Mouse (Mus musculus) brown adipose tissue, adult 24 weeks (tissue): ENCODE data around the gene Rnf227. TPM values are rescaled to one million over a fixed set of nuclear protein-coding genes. Genes with fewer than 3 reads are reported as not detected.
"Not testable (repeated sequence)": the region's sequence is repeated elsewhere in the genome, so short reads cannot be mapped to it uniquely, and the experiment has no call there.

Experiments used
- H3K27ac ChIP-seq: fragments of 200-500 bp; replicated peaks from 2 replicates; pipeline ENCODE4 v1.5.1; 2012; ENCODE audit warnings: low read depth, mild to moderate bottlenecking, low read length
- H3K4me1 ChIP-seq: fragments of 200-500 bp; 2 replicates; pipeline ENCODE4 v1.6.1; 2012; ENCODE audit warnings: low read length, mixed read lengths; ENCODE audit not compliant: control insufficient read depth, insufficient read depth, insufficient read length
- H3K4me3 ChIP-seq: fragments of 200-500 bp; 2 replicates; pipeline ENCODE4 v1.5.1; 2012; ENCODE audit warnings: low read depth, mild to moderate bottlenecking, low read length, moderate library complexity; ENCODE audit not compliant: insufficient read depth
- polyA plus RNA-seq: library from polyadenylated mRNA; stranded (reverse); fragments of >200 nt; gene quantifications from 2 replicates; pipeline ENCODE4 v1.2.4, GENCODE M21; 2012; ENCODE audit not compliant: missing spikeins, insufficient read depth, insufficient read length

The Rnf227 gene
- 2.8 TPM in 1 of 2 replicates, not detected in the other for polyA plus RNA-seq

GRCm38 (mm10) chr11:69340161-69341131 is at the start of gene Rnf227:
TSS of gene Rnf227 (plus strand) at chr11:69340461.
- Histone ChIP-seq H3K27ac (no peak within 1 kb of the TSS), H3K4me1 (peaks cover 10% of the 10 kb centered on the region), H3K4me3 (peak within 1 kb of the TSS; percentile 88)

DNA sequence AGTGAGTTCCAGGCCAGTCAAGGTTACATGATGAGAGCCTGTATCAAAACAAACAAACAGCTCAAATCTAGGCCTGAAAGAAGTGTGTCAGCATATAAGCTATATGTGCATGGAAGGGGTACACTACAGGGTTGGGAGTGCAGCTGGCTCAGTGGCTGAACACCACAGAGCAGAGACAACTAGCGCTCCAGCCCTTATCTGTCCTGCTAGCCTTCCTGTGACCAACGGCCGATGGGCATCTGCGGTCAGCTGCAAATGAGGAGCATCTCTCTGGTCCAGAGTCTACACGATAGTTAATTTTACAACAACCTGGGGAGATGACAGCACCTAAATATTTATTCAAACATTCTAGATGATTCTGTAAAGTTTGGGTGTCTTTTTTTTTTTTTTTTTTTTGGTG is 49.1 kb upstream of the Rnf227 start:
- Histone ChIP-seq H3K4me3 (no peak overlapping the region), H3K27ac (no peak overlapping the region), H3K4me1 (no peaks in the 10 kb centered on the region)

DNA sequence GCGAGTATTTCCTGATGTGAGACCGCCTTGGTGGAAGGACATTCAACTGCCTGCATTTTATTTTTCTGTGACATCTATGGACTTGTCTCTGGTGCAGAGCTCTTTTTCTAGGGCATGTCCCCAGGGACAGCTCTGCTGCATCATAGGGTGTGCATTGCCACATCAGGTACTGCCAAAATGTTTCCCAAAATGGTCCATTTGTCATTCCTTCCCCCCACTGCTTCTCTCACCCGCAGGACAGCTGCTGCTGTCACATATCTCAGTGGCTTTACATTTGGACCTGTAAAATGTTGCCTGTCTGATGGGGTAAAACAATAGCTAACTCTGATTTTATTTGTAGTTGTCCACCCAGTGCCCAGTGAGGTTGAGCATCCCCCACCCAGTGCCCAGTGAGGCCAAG is 45.0 kb upstream of the Rnf227 start:
- no peaks in the 10 kb centered on the region for H3K4me1 ChIP-seq
- H3K27ac ChIP-seq, result no peak overlapping the region
- no peak overlapping the region for H3K4me3 ChIP-seq

DNA sequence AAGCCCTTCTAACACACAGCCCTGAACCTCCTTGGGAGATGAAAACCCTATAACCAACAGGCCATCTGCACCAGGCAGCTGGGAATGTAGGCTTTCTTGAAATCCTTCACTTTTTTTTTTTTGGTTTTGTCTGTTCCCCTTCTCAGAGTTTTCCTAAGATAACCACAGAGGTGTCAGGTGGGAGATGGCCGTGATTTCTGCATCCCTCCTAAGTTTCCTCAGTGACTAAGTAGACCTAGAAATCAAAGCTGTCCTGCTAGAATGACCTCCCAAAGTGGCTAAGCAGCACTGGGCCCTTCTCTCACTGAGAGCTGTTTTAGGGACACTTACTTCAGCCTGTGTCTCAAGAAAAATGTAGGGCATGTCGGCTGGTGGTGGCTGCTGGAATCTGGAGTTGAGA is 42.5 kb upstream of the Rnf227 start:
- no peaks in the 10 kb centered on the region for H3K4me1 ChIP-seq
- H3K4me3 ChIP-seq, result no peak overlapping the region
- no peak overlapping the region for H3K27ac ChIP-seq

DNA sequence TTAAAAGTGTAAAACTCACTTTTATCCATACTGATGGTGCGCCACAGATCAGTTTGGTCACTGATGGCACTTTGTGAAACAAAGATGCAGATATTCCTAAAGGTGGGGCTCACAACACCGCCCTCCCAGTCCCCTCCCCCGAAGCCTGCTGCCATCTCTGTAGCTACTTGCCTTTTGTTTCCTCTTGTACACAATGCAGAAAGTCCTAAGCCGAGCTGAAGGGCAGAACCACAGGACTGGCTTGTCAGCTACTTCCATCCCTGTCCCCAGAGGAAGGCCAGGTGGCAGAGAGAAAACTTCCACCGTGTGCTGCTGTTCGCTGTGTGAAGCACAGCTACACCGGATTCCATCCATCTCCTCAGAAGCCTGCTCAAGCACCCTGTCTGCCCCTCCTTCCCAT is 42.0 kb upstream of the Rnf227 start:
- no peaks in the 10 kb centered on the region for H3K4me1 ChIP-seq
- no peak overlapping the region for H3K27ac ChIP-seq
- no peak overlapping the region for H3K4me3 ChIP-seq

- Histone ChIP-seq H3K4me3 (no peak overlapping the region), H3K4me1 (no peaks in the 10 kb centered on the region), H3K27ac (no peak overlapping the region)
Measured at GRCm38 (mm10) chr11:69302817-69303216, 37.4 kb upstream of the Rnf227 start.

GRCm38 (mm10) chr11:69305291-69305690 is 35.0 kb upstream of the Rnf227 start:
- Histone ChIP-seq H3K4me3 (no peak overlapping the region), H3K4me1 (no peaks in the 10 kb centered on the region), H3K27ac (no peak overlapping the region)

DNA sequence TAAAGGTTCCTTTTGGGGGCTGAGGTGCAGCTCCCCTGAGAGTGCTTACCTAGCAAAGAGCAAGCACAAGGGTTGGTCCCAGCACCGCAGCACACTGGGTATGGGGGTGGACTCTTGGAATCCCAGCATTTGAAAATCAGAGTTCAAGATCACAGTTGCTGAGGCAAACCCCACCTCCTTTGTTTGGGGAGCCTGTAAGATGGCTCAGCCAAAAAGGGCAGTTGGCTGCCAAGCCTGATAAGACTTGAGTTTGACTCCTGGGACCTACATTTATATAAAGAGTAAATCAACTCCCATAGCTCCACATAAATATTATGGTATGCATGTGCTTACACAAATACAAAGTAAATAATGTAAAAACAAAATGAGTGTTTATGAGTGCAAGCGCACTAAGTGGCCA is 34.2 kb upstream of the Rnf227 start:
- Histone ChIP-seq H3K4me1 (no peaks in the 10 kb centered on the region), H3K4me3 (no peak overlapping the region), H3K27ac (no peak overlapping the region)

DNA sequence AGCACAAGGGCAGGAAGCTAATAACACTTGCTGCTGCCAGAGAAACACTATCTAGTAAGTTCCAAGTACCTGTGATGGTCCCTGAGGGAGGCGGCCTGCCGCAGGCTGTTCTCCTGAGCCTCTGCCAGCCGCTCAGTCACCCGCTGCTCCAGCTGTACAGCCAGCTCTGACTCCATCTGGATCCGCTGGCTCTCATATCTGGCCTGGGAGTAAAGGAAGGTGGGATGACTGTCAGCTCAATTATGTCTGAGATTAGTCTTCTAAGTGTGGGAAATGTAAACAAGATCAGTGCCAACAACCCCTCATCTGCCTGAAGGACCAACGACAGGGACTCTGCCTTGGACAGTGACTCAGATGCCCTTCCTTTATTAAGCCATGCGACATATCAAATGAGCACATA is 29.0 kb upstream of the Rnf227 start:
- no peak overlapping the region for H3K4me3 ChIP-seq
- H3K4me1 ChIP-seq, result no peaks in the 10 kb centered on the region
- H3K27ac ChIP-seq, result no peak overlapping the region

- no peak overlapping the region for H3K4me3 ChIP-seq
- H3K27ac ChIP-seq, result no peak overlapping the region
- H3K4me1 ChIP-seq, result no peaks in the 10 kb centered on the region
Measured at GRCm38 (mm10) chr11:69316361-69316760, 23.9 kb upstream of the Rnf227 start.

GRCm38 (mm10) chr11:69318000-69318399 is 22.3 kb upstream of the Rnf227 start:
- H3K4me3 ChIP-seq, H3K27ac ChIP-seq, H3K4me1 ChIP-seq: not testable (repeated sequence)

DNA sequence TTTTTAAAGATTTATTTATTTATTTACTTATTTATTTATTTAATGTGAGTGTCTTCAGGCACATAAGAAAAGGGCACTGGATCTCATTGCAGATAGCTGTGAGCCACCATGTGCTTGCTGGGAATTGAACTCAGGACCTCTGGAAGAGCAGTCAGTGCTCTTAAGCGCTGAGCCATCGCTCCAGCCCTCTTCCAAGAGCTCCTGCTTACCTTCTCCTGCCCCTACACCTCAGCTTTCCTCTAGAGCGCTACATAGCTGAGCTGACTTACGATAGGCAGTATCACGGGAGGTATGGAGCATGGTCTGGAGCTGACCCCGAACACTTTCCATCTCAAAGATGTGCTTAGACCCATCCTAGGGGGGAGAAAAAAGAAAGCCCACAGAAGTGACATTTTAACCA is 18.7 kb upstream of the Rnf227 start:
- H3K27ac ChIP-seq, result no peak overlapping the region
- H3K4me3 ChIP-seq, result no peak overlapping the region

GRCm38 (mm10) chr11:69322010-69322409 is 18.3 kb upstream of the Rnf227 start:
- Histone ChIP-seq H3K4me1 (peaks cover 13% of the 10 kb centered on the region), H3K4me3 (no peak overlapping the region), H3K27ac (no peak overlapping the region)

More for the DNA sequence above, 18.7 kb upstream of the Rnf227 start:
- peaks cover 13% of the 10 kb centered on the region for H3K4me1 ChIP-seq

- peak overlapping the region; percentile 64 for H3K27ac ChIP-seq
- peak overlapping the region; percentile 69 for H3K4me3 ChIP-seq
- peaks cover 13% of the 10 kb centered on the region for H3K4me1 ChIP-seq
Measured at GRCm38 (mm10) chr11:69322693-69323471, 17.4 kb upstream of the Rnf227 start.

DNA sequence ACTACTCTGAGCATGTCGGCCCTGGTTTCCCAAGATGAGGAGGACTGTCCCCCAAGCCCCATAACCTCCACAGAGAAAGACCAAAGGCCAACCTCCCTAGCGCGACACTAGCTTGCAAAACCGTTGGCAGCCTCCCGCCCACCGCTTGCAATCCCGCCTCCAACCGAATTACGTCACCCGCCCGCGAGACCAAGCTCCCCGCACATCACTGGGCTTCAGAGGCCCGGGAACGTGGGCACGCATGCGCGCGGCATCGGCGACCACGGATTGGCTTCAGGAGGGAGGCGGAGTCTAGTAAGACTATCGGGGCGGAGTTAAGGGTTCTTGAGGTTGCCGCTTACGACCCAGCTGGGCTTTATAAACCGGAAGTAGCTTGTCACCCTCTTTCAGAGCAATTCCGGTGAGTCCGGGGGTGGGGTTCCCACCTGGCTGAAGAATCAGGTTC is 16.6 kb upstream of the Rnf227 start, which contains the start of the genes Cntrob and Trappc1:
TSS of gene Cntrob (minus strand) at position 109 of the 445 bp plus-strand sequence.
TSS of gene Trappc1 (plus strand) at position 314 of the 445 bp plus-strand sequence.
- Histone ChIP-seq H3K4me1 (peaks cover 13% of the 10 kb centered on the region), H3K4me3 (peak within 1 kb of the TSS; percentile 81), H3K27ac (peak within 1 kb of the TSS; percentile 64)
